Mouse (Mus musculus) liver, postnatal 0 days (tissue): ENCODE measurements around the gene Fosl1. TPM values are rescaled to one million over a fixed set of nuclear protein-coding genes. Genes with fewer than 3 reads are reported as not detected.

Source experiments
- ATAC-seq: fragments of 200-750 bp; cut with Nextera tagmentation; 2 replicates; pipeline ENCODE4 v1.8.0; 2017; ENCODE audit warnings: mild to moderate bottlenecking, moderate library complexity
- DNase-seq: peaks from one replicate; pipeline ENCODE4 v3.0.0-alpha.2; 2016
- H3K27ac ChIP-seq: fragments of 300-500 bp; sonication (generic); 2 replicates; pipeline ENCODE4 v1.5.1; 2014; ENCODE audit warnings: antibody characterized with exemption, moderate library complexity, mild to moderate bottlenecking, low read depth
- H3K27me3 ChIP-seq: fragments of 300-500 bp; sonication (generic); 2 replicates; pipeline ENCODE4 v1.6.1; 2014; ENCODE audit warnings: low read length, control low read depth, mixed read lengths; ENCODE audit not compliant: insufficient read depth
- H3K36me3 ChIP-seq: fragments of 300-500 bp; sonication (generic); replicated peaks from 2 replicates; pipeline ENCODE4 v1.6.1; 2014; ENCODE audit warnings: mild to moderate bottlenecking, control low read depth, low read length, moderate library complexity, mixed read lengths; ENCODE audit not compliant: insufficient read depth
- H3K4me1 ChIP-seq: fragments of 300-500 bp; sonication (generic); 2 replicates; pipeline ENCODE4 v1.6.1; 2014; ENCODE audit warnings: antibody characterized with exemption, mild to moderate bottlenecking, control low read depth; ENCODE audit not compliant: insufficient read depth
- H3K4me2 ChIP-seq: fragments of 300-500 bp; sonication (generic); 2 replicates; pipeline ENCODE4 v1.6.1; 2014; ENCODE audit warnings: low read depth, mild to moderate bottlenecking, low read length, moderate library complexity, mixed read lengths
- H3K4me3 ChIP-seq: fragments of 300-500 bp; sonication (generic); 2 replicates; pipeline ENCODE4 v1.5.1; 2014; ENCODE audit warnings: low read depth, low read length
- H3K9ac ChIP-seq: fragments of 300-500 bp; sonication (generic); replicated peaks from 2 replicates; pipeline ENCODE4 v1.6.1; 2014; ENCODE audit warnings: mild to moderate bottlenecking, moderate library complexity
- H3K9me3 ChIP-seq: fragments of 300-500 bp; sonication (generic); 2 replicates; pipeline ENCODE4 v1.6.1; 2016; ENCODE audit warnings: mild to moderate bottlenecking, control low read depth, low read length, mixed read lengths
- CTCF ChIP-seq: sonication (generic); IDR thresholded peaks from 2 replicates; pipeline ENCODE4 v1.5.1; 2016; ENCODE audit warnings: antibody characterized with exemption, low read depth
- EP300 ChIP-seq: IDR thresholded peaks from 2 replicates; pipeline ENCODE4 v1.6.1; 2016; ENCODE audit warnings: antibody characterized with exemption, low read depth, mild to moderate bottlenecking
- WGBS: fragments of 180-500 bp; shearing (Covaris S2); extraction: QIAGEN DNeasy Blood & Tissue Kit; methylation state at CpG from one replicate; pipeline ENCODE4 v1.1.7; 2014; ENCODE audit not compliant: insufficient replicate concordance; 5-methylcytosine and 5-hydroxymethylcytosine counted together
- polyA plus RNA-seq: library from polyadenylated mRNA; unstranded; fragments of >200 nt; fragmentation: Nextera tagmentation; extraction: Ambion mirVana; gene quantifications from 2 replicates; pipeline ENCODE4 v1.2.1, GENCODE M21; 2015

Fosl1 gene
- polyA plus RNA-seq, 1 experiment from 2014 or later, result not detected

DNA sequence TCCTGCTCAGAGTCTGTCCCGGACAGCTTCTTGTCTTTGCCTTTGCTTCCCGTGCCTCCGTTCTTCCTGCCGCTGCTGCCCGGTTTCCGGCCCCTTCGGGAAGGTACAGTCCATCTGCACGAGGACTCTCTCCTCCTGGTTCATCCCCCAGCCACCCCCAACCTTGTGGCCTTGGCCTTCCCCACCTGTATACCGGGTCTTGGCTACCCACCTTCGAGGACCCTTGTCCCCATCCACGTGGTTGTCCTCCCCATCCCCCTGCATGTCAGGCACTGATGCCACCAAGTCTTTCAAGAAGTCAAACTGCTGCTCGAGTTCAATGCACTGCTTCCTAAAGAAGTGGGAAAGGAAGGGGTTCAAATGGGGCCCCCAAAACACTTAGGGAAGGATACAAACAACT is 23.8 kb upstream of the Fosl1 start:
- Histone ChIP-seq H3K27ac (peak overlapping the region; percentile 92), H3K27me3 (no peaks in the 10 kb centered on the region), H3K36me3 (peaks cover 31% of the 10 kb centered on the region), H3K9ac (peak overlapping the region; percentile 94), H3K4me3 (peak overlapping the region; percentile 93), H3K9me3 (no peaks in the 10 kb centered on the region), H3K4me2 (peak overlapping the region; percentile 97), H3K4me1 (peaks cover 22% of the 10 kb centered on the region)
- DNase-seq, result no peak
- TF ChIP-seq CTCF (no peak), EP300 (no peak)
- 56% methylated on average over 12 of the region's 12 CpGs for WGBS
- ATAC-seq, result no peak

DNA sequence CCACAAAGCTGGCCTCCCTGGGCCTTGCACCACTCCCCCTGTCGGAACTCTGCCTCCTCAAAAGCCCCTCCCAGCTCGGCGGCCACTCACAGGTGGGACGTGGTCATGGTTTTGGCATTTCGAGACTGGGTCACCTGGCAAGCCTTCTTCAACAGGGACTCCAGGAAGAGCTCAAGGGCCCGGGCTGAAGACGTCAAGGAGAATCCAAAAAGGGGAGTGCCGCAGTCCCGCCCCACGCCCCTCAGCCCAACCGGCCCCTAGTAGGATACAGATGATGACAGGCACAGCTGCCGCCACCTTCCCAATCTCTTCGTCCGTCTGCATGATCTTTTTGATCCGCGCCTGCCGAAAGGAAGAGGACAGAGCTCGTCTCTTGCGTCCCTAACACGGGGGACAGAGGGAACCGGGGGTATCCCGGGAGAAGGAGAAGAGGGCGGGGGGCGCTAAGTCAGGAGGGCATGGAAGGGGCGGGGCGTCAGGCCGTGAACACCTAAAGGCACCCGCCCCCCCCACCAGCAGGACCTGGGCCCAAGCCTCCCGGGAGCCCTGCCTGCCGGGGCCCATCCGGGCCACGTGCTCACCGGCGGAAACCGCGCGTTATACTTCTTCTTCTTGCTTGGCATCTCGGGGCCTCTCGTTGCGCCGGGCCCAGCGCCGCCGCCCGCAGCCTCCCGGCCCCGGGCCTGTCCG is 23.1 kb upstream of the Fosl1 start:
- ATAC-seq (peak; percentile 70), DNase-seq (peak; percentile 81)
- WGBS, result 2% methylated on average over 31 of the region's 48 CpGs
- Histone ChIP-seq H3K27me3 (no peaks in the 10 kb centered on the region), H3K9ac (peak overlapping the region; percentile 94), H3K4me3 (peak overlapping the region; percentile 93), H3K4me2 (peak overlapping the region; percentile 97), H3K36me3 (peaks cover 31% of the 10 kb centered on the region), H3K27ac (peak overlapping the region; percentile 92), H3K9me3 (no peaks in the 10 kb centered on the region), H3K4me1 (peaks cover 22% of the 10 kb centered on the region)
- TF ChIP-seq CTCF (no peak), EP300 (no peak)

- Histone ChIP-seq H3K9ac (peak within 1 kb of the TSS; percentile 94), H3K9me3 (no peaks in the 10 kb centered on the region), H3K36me3 (peaks cover 31% of the 10 kb centered on the region), H3K4me2 (peak within 1 kb of the TSS; percentile 97), H3K4me1 (peaks cover 22% of the 10 kb centered on the region), H3K27me3 (no peaks in the 10 kb centered on the region), H3K4me3 (peak within 1 kb of the TSS; percentile 93), H3K27ac (peak within 1 kb of the TSS; percentile 92)
- DNase-seq (peak; percentile 99), ATAC-seq (peak; percentile 86)
- WGBS, result 2% methylated on average over 78 of the region's 87 CpGs
- no peak for TF ChIP-seq EP300
Measured at GRCm38 (mm10) chr19:5424782-5425741, 22.3 kb upstream of the Fosl1 start, which contains the start of the genes Drap1 and AI837181. Gene Drap1, minus strand, starts transcription at chr19:5424979. Gene AI837181, plus strand, starts transcription at chr19:5425144.

- Histone ChIP-seq H3K4me2 (peak overlapping the region; percentile 97), H3K36me3 (peaks cover 28% of the 10 kb centered on the region), H3K9me3 (no peaks in the 10 kb centered on the region), H3K27ac (peak overlapping the region; percentile 84; the same call in 1 of the 2 replicates), H3K4me3 (peak overlapping the region; percentile 93), H3K27me3 (no peaks in the 10 kb centered on the region), H3K9ac (peak overlapping the region; percentile 94), H3K4me1 (peaks cover 22% of the 10 kb centered on the region)
- DNase-seq (no peak), ATAC-seq (no peak)
- no peak for TF ChIP-seq CTCF
- TF ChIP-seq EP300, result no peak
- WGBS, result 86% methylated on average over 18 of the region's 18 CpGs
Measured at GRCm38 (mm10) chr19:5425906-5426565, 21.3 kb upstream of the Fosl1 start.

DNA sequence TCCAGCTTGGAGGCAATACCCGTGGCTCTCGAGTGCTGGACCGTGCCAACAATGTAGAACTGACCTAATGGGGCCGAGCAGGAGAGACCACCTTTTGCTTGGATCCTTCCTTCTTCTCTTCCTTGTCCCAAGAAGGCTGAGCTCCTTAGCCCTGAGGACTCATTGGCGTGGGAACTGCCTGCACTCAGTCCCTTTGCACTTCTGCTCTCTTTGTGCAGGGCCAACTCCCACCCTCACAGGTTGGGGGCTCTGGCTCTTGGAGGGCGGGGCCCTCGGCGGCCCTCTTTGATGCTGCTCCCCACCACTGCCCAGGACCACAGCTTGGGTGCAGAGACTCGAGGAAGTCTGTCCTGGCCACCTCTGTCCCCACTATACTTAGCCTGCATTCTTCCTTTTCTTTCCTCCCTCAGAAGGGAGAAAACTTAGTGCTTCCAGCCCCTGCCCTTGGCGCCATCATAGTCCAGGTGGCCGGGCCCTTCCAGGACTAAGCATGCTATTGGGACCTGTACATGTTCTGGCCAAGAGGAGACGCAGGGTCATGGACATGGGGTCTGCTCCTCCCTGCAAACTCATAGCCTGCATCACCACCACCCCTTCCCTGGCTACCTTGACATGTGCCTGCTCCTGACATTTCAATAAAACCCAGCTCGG is 20.6 kb upstream of the Fosl1 start:
- no peak overlapping the region for H3K9ac ChIP-seq
- peaks cover 22% of the 10 kb centered on the region for H3K36me3 ChIP-seq
- no peaks in the 10 kb centered on the region for H3K9me3 ChIP-seq
- ATAC-seq, result no peak
- no peaks in the 10 kb centered on the region for H3K27me3 ChIP-seq
- no peak for DNase-seq
- TF ChIP-seq EP300 (no peak), CTCF (no peak)
- no peak overlapping the region for H3K4me3 ChIP-seq
- peak overlapping the region; percentile 97; the same call in 1 of the 2 replicates for H3K4me2 ChIP-seq
- peaks cover 22% of the 10 kb centered on the region for H3K4me1 ChIP-seq
- no peak overlapping the region for H3K27ac ChIP-seq
- WGBS, result 83% methylated on average over 13 of the region's 13 CpGs
